Mouse (Mus musculus) midbrain, embryonic 15.5 days (tissue): ENCODE measurements around the gene Nuak1. TPM values are rescaled to one million over a fixed set of nuclear protein-coding genes. Genes with fewer than 3 reads are reported as not detected.
A peak's percentile ranks its signal among the peaks of the same experiment; 100 is the strongest.

ENCODE experiments used
- ATAC-seq: fragments of 200-750 bp; cut with Nextera tagmentation; replicated peaks from 2 replicates; pipeline ENCODE4 v1.8.0; 2017; ENCODE audit warnings: moderate TSS enrichment
- H3K27ac ChIP-seq: fragments of 300-500 bp; sonication (generic); 2 replicates; pipeline ENCODE4 v1.5.1; 2015; ENCODE audit warnings: mild to moderate bottlenecking, inconsistent platforms
- H3K27me3 ChIP-seq: fragments of 300-500 bp; sonication (generic); replicated peaks from 2 replicates; pipeline ENCODE4 v1.6.1; 2015; ENCODE audit warnings: inconsistent platforms
- H3K36me3 ChIP-seq: fragments of 300-500 bp; sonication (generic); replicated peaks from 2 replicates; pipeline ENCODE4 v1.6.1; 2015; ENCODE audit warnings: inconsistent platforms
- H3K4me1 ChIP-seq: fragments of 300-500 bp; sonication (generic); 2 replicates; pipeline ENCODE4 v1.6.1; 2015; ENCODE audit warnings: inconsistent platforms
- H3K4me2 ChIP-seq: fragments of 300-500 bp; sonication (generic); 2 replicates; pipeline ENCODE4 v1.6.1; 2015; ENCODE audit warnings: inconsistent platforms, mild to moderate bottlenecking, moderate library complexity
- H3K4me3 ChIP-seq: fragments of 300-500 bp; sonication (generic); 2 replicates; pipeline ENCODE4 v1.5.1; 2015; ENCODE audit warnings: mild to moderate bottlenecking, inconsistent platforms
- H3K9ac ChIP-seq: fragments of 300-500 bp; sonication (generic); 2 replicates; pipeline ENCODE4 v1.6.1; 2015; ENCODE audit warnings: mild to moderate bottlenecking, inconsistent platforms
- H3K9me3 ChIP-seq: fragments of 300-500 bp; sonication (generic); 2 replicates; pipeline ENCODE4 v1.6.1; 2016; ENCODE audit warnings: inconsistent platforms
- WGBS: fragments of 180-500 bp; shearing (Covaris S2); methylation state at CpG from one replicate; pipeline ENCODE4 v1.1.7; 2015; ENCODE audit warnings: mixed read lengths; 5-methylcytosine and 5-hydroxymethylcytosine counted together
- polyA plus RNA-seq: library from polyadenylated mRNA; unstranded; fragments of >200 nt; fragmentation: Nextera tagmentation; extraction: Ambion mirVana; gene quantifications from 2 replicates; pipeline ENCODE4 v1.2.1, GENCODE M21; 2015

Nuak1 gene
- polyA plus RNA-seq, 1 experiment from 2014 or later = 5.0 TPM

DNA sequence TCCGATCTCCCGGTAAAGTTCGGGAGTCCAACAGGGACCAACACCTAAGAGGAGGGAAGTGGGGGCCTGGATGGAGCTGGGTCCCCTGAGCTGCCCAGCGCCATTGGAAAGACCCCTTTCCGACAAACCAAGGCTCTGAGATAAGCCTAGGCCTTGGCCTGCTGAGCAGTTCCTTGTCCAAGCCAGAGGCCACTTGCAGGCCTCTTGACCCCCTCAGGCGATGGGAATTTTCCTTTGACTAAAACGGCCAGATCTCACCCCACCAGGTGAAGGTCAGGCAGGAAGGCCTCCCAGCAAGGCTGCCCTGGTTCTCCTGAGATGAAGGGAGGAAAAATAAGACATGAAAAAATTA lies 1.0 kb upstream of the Nuak1 start:
- H3K27ac ChIP-seq = peak overlapping the region; percentile 90
- H3K9me3 ChIP-seq = no peaks in the 10 kb centered on the region
- peaks cover 50% of the 10 kb centered on the region for H3K4me1 ChIP-seq
- H3K4me3 ChIP-seq = peak overlapping the region; percentile 87
- peak overlapping the region; percentile 85 for H3K9ac ChIP-seq
- WGBS = 3% methylated on average over 7 of the region's 7 CpGs
- no peaks in the 10 kb centered on the region for H3K36me3 ChIP-seq
- H3K4me2 ChIP-seq = peak overlapping the region; percentile 81
- H3K27me3 ChIP-seq = no peaks in the 10 kb centered on the region
- peak; percentile 3; the same call in 1 of the 2 replicates for ATAC-seq

DNA sequence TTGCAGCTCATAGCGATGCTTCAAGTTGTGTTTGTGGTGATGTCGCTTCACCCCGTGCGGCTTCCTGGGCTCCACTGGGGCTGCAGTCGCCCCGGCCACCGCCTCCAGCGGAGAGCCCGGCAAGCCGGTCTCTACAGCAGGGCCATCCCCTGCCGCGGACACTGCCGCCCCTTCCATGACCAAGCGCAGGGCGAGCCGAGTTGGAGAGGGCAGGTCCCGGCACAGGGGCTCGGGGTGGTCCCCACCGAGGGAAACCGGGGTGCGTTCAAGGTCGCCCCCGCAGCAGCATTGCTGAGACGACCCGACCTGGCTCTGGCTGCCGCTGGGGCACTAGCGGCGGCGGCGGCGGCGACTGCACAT lies 236 bp downstream of the Nuak1 start:
- Histone ChIP-seq H3K4me1 (peaks cover 59% of the 10 kb centered on the region), H3K9ac (peak overlapping the region; percentile 85)
- WGBS = under 1% methylated on average over 32 of the region's 32 CpGs

GRCm38 (mm10) chr10:84439228-84439596 lies 1.2 kb downstream of the Nuak1 start:
- H3K4me3 ChIP-seq = peak overlapping the region; percentile 87
- H3K4me2 ChIP-seq = peak overlapping the region; percentile 81
- 6% methylated on average over 7 of the region's 7 CpGs for WGBS
- H3K27me3 ChIP-seq = no peaks in the 10 kb centered on the region
- no peaks in the 10 kb centered on the region for H3K9me3 ChIP-seq
- ATAC-seq = no peak
- H3K36me3 ChIP-seq = no peaks in the 10 kb centered on the region
- H3K27ac ChIP-seq = 0 out of 2 replicates have a peak overlapping the region, but pooled peaks have one; percentile 16
- peaks cover 59% of the 10 kb centered on the region for H3K4me1 ChIP-seq
- H3K9ac ChIP-seq = peak overlapping the region; percentile 85

More for the DNA sequence above, 236 bp downstream of the Nuak1 start:
- Histone ChIP-seq H3K27me3 (no peaks in the 10 kb centered on the region), H3K4me2 (peak overlapping the region; percentile 81), H3K36me3 (no peaks in the 10 kb centered on the region), H3K27ac (peak overlapping the region; percentile 90), H3K4me3 (peak overlapping the region; percentile 87), H3K9me3 (no peaks in the 10 kb centered on the region)
- ATAC-seq = peak; percentile 61

DNA sequence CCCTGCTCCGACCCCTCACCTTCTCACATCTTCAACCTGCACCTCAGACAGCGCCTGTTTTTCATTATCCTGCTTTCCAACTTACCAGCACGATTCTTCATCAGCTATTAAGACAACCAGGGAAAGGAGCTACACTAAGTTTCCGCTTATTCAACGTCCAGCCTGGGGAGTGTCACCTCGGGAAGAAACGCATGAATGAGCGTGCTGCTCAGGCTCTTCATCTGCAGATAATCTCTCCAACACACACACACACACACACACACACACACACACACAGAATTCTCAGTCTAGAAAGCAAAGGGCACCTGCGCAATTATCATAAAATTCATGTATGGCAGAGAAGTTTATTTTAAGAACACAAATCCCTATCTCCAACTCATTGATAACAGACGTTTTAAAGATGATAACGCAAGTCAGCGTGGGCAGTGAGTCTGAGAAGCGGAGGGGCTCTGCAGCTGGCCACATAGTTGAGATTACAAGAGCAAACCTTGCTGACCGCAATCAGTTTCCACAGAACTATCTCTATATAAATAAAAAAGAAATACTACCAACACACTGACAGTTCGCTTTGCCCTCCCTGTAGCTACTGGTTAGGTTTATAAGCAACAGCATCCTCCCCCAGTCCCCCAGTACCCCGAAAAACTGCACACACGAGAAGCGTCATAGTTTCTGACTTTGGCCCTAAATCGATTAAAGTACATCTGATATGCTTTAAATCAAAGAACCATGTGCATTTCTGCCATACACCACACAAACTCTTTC lies 1.8 kb downstream of the Nuak1 start:
- Histone ChIP-seq H3K36me3 (no peaks in the 10 kb centered on the region), H3K27me3 (no peaks in the 10 kb centered on the region), H3K9ac (peak overlapping the region; percentile 85), H3K27ac (peak overlapping the region; percentile 82), H3K4me3 (peak overlapping the region; percentile 87), H3K9me3 (no peaks in the 10 kb centered on the region), H3K4me2 (peak overlapping the region; percentile 81), H3K4me1 (peaks cover 59% of the 10 kb centered on the region)
- ATAC-seq = no peak
- 24% methylated on average over 19 of the region's 19 CpGs for WGBS

GRCm38 (mm10) chr10:84438049-84438422 lies 2.4 kb downstream of the Nuak1 start:
- no peaks in the 10 kb centered on the region for H3K9me3 ChIP-seq
- peaks cover 58% of the 10 kb centered on the region for H3K4me1 ChIP-seq
- peak overlapping the region; percentile 82 for H3K27ac ChIP-seq
- peak; percentile 68 for ATAC-seq
- H3K36me3 ChIP-seq = no peaks in the 10 kb centered on the region
- H3K4me2 ChIP-seq = peak overlapping the region; percentile 81
- H3K9ac ChIP-seq = peak overlapping the region; percentile 85
- H3K27me3 ChIP-seq = no peaks in the 10 kb centered on the region
- 0% methylated on average over 7 of the region's 7 CpGs for WGBS
- peak overlapping the region; percentile 87 for H3K4me3 ChIP-seq

DNA sequence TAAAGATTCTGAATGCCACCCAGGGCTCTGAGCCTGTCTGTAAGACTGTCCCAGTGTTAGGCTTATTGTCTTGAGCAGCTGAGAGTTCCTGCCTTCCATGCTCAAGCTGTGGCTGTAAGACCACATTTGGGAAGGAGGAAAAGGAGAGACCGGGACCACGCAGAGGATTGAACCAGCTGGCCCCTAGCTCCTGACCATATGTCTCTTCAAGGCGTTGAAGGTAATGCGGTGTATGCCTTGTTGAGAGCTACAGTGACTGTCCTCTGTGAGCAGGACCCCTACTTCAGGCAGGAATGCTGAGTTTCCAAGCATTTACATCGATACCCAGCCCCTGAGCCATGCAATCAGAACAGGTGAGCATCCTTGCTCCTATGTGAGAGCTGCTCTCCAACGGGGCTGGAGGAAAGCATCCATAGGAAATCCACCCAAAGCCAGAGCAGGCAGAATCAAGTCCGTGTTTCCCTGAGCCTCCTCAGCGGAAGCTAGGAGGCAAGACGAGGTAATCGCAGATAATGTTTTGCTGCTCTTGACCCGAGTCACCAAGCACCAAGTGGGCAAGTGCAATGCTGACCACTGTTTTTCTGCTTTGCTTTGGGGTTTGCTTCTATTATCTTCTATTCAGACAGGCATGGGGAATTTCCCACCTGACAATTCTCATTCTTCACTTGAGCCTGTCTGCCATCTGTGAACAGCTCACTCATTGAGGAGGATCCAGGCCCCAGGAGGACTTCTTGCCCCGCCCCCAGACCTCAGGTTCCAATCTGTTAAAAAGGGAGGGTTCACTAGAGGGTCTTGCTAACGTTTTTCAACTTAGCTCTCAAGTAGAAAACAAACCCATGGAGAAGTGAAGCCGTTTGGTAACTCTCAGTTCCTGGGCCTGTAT lies 3.0 kb downstream of the Nuak1 start:
- ATAC-seq = peak; percentile 31
- H3K4me1 ChIP-seq = peaks cover 52% of the 10 kb centered on the region
- H3K27me3 ChIP-seq = no peaks in the 10 kb centered on the region
- peak overlapping the region; percentile 26 for H3K9ac ChIP-seq
- 26% methylated on average over 14 of the region's 14 CpGs for WGBS
- no peaks in the 10 kb centered on the region for H3K9me3 ChIP-seq
- peak overlapping the region; percentile 87 for H3K4me3 ChIP-seq
- H3K36me3 ChIP-seq = no peaks in the 10 kb centered on the region
- peak overlapping the region; percentile 81 for H3K4me2 ChIP-seq
- H3K27ac ChIP-seq = peak overlapping the region; percentile 82

DNA sequence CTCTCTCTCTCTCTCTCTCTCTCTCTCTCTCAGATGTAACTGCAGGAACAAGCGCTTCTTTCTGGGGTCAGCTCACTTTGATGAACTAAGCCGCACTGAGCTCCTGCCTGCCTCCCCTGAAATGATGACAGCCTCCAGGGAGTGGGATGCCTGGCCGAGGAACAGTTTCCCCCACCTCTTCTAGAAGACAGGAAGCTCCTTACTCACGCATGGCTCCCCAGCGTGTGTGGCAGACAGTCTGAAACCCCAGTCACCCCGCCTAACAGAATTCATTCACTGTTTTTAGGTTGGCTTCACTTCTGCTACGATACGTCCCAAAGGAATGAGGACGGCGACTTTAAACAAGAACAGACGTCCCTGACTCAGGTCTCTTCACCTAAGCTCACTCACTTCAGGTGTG lies 4.5 kb downstream of the Nuak1 start:
- Histone ChIP-seq H3K36me3 (no peaks in the 10 kb centered on the region), H3K9me3 (no peaks in the 10 kb centered on the region), H3K4me1 (peaks cover 41% of the 10 kb centered on the region), H3K9ac (no peak overlapping the region), H3K27me3 (no peaks in the 10 kb centered on the region), H3K4me2 (0 out of 2 replicates have a peak overlapping the region, but pooled peaks have one; percentile 6), H3K4me3 (no peak overlapping the region), H3K27ac (no peak overlapping the region)
- ATAC-seq = no peak
- 56% methylated on average over 11 of the region's 11 CpGs for WGBS

- no peaks in the 10 kb centered on the region for H3K27me3 ChIP-seq
- H3K4me2 ChIP-seq = no peak overlapping the region
- H3K27ac ChIP-seq = no peak overlapping the region
- peaks cover 24% of the 10 kb centered on the region for H3K4me1 ChIP-seq
- no peaks in the 10 kb centered on the region for H3K9me3 ChIP-seq
- no peak overlapping the region for H3K4me3 ChIP-seq
- no peak for ATAC-seq
- no peaks in the 10 kb centered on the region for H3K36me3 ChIP-seq
- WGBS = 84% methylated on average over 21 of the region's 21 CpGs
- H3K9ac ChIP-seq = no peak overlapping the region
Measured at GRCm38 (mm10) chr10:84433193-84433801, 7.1 kb downstream of the Nuak1 start.

GRCm38 (mm10) chr10:84424374-84424773 lies 16.0 kb downstream of the Nuak1 start:
- no peak for ATAC-seq
- Histone ChIP-seq H3K4me3 (no peak overlapping the region), H3K27ac (no peak overlapping the region), H3K4me2 (no peak overlapping the region), H3K9ac (no peak overlapping the region), H3K36me3 (no peaks in the 10 kb centered on the region), H3K27me3 (no peaks in the 10 kb centered on the region), H3K9me3 (no peaks in the 10 kb centered on the region), H3K4me1 (peaks cover 3% of the 10 kb centered on the region; the same call in 1 of the 2 replicates)
- WGBS = 69% methylated on average over 7 of the region's 7 CpGs

DNA sequence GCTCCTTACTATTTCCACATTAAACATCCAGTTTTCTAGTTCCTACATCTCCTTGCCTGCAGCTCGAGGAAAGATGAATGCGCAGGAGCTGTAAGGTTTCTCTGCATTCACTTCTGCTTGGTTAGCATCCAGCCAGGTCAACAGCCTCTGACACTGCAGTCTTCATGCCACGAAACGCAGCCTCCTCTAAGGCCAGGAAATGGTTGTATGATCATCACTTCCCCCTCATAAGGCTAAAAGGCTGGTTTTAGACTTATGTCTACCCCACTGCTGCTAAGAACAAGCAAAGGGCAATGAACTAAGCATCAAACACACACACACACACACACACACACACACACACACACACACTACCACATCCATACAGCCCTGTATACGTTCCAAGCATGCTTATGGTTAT lies 16.5 kb downstream of the Nuak1 start:
- Histone ChIP-seq H3K9ac (no peak overlapping the region), H3K27ac (no peak overlapping the region), H3K9me3 (no peaks in the 10 kb centered on the region), H3K4me3 (no peak overlapping the region), H3K36me3 (no peaks in the 10 kb centered on the region), H3K4me1 (peaks cover 3% of the 10 kb centered on the region; the same call in 1 of the 2 replicates), H3K27me3 (no peaks in the 10 kb centered on the region), H3K4me2 (no peak overlapping the region)
- 83% methylated on average over 5 of the region's 5 CpGs for WGBS
- ATAC-seq = no peak

DNA sequence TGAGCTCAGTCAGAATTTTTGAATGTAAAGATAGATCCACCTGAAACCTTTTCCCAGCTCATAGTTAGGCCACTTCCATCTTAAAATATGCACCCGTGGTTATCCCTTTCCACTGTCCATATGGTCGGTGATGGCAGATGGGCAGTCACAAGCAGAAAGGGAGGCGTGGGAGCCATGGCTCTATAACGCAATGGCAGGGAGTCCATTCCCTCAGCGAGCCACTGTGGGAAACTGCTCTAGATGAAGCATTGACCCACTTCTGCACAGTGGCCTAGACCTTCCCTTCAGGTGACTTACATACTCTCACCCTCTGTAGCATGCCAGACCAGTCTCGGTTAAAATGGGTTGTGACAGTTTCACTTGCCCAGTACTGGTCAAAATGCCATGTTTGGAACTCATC lies 19.8 kb downstream of the Nuak1 start:
- no peak overlapping the region for H3K27ac ChIP-seq
- no peaks in the 10 kb centered on the region for H3K27me3 ChIP-seq
- H3K4me2 ChIP-seq = no peak overlapping the region
- 97% methylated on average over 6 of the region's 6 CpGs for WGBS
- no peaks in the 10 kb centered on the region for H3K36me3 ChIP-seq
- H3K9ac ChIP-seq = no peak overlapping the region
- H3K4me3 ChIP-seq = no peak overlapping the region
- H3K9me3 ChIP-seq = no peaks in the 10 kb centered on the region
- ATAC-seq = no peak
- 0 out of 2 replicates have a peak, but pooled peaks cover 2% of the 10 kb centered on the region for H3K4me1 ChIP-seq

DNA sequence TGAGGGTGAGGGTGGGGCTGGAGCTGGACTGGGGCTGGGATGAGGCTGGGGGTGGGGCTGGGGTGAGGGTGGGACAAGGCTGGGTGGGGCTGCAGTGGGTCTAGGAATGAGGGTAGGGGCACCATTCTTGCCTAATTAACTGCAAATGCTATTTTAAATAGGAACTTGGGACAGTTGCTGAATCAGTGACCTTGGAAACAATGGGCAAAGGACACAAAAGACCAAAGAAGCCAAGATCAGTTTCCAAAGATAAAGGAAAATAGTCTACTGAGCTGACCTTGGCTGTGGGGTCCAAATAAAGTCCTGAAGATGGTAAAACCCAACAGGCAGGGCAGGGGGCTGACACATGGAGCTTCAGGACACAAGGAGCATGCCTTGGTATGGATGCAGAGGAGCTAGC lies 22.0 kb downstream of the Nuak1 start:
- Histone ChIP-seq H3K27me3 (no peaks in the 10 kb centered on the region), H3K36me3 (no peaks in the 10 kb centered on the region), H3K27ac (no peak overlapping the region), H3K4me2 (no peak overlapping the region), H3K9me3 (no peaks in the 10 kb centered on the region), H3K4me3 (no peak overlapping the region), H3K4me1 (peaks cover 5% of the 10 kb centered on the region), H3K9ac (no peak overlapping the region)
- ATAC-seq = no peak
